Mouse (Mus musculus): ENCODE data around the gene Rnf130. TPM values are rescaled to one million over a fixed set of nuclear protein-coding genes. Genes with fewer than 3 reads are reported as not detected.

The Rnf130 gene
- polyA plus RNA-seq, 1 experiment, result 33.0 TPM

GRCm38 (mm10) chr11:50044454-50044853 is 19.3 kb downstream of the Rnf130 start:
- Histone ChIP-seq H3K27ac (ENCODE audit: control insufficient read depth, insufficient read depth, low read depth, low read length, poor library complexity) (no peak overlapping the region), H3K4me3 (replicated peaks; ENCODE audit: control insufficient read depth, low read depth, low read length) (no peak overlapping the region), H3K4me1 (ENCODE audit: control insufficient read depth, insufficient read depth, low read length) (peaks cover 3% of the 10 kb centered on the region; the same call in 1 of the 2 replicates)
- TF ChIP-seq CTCF (IDR thresholded peaks at IDR 0.05; ENCODE audit: control insufficient read depth, insufficient read depth, low read length) (no peak), POLR2A (IDR thresholded peaks at IDR 0.05; ENCODE audit: borderline replicate concordance, control insufficient read depth, low read depth, low read length) (no peak)
- 63% methylated on average over 4 of the region's 4 CpGs for WGBS

GRCm38 (mm10) chr11:50047610-50048009 is 22.5 kb downstream of the Rnf130 start:
- 15% methylated on average over 1 of the region's 1 CpGs for WGBS
- no peak overlapping the region for H3K4me3 ChIP-seq (replicated peaks; ENCODE audit: control insufficient read depth, low read depth, low read length)
- no peak for TF ChIP-seq POLR2A (IDR thresholded peaks at IDR 0.05; ENCODE audit: borderline replicate concordance, control insufficient read depth, low read depth, low read length)
- no peak for TF ChIP-seq CTCF (IDR thresholded peaks at IDR 0.05; ENCODE audit: control insufficient read depth, insufficient read depth, low read length)
- no peak overlapping the region for H3K27ac ChIP-seq (ENCODE audit: control insufficient read depth, insufficient read depth, low read depth, low read length, poor library complexity)
- H3K4me1 ChIP-seq (ENCODE audit: control insufficient read depth, insufficient read depth, low read length), result peaks cover 2% of the 10 kb centered on the region; the same call in 1 of the 2 replicates

- Histone ChIP-seq H3K4me1 (ENCODE audit: control insufficient read depth, insufficient read depth, low read length) (peaks cover 2% of the 10 kb centered on the region; the same call in 1 of the 2 replicates), H3K4me3 (replicated peaks; ENCODE audit: control insufficient read depth, low read depth, low read length) (no peak overlapping the region), H3K27ac (ENCODE audit: control insufficient read depth, insufficient read depth, low read depth, low read length, poor library complexity) (no peak overlapping the region)
- WGBS, result 83% methylated on average over 6 of the region's 6 CpGs
- TF ChIP-seq POLR2A (IDR thresholded peaks at IDR 0.05; ENCODE audit: borderline replicate concordance, control insufficient read depth, low read depth, low read length) (no peak), CTCF (IDR thresholded peaks at IDR 0.05; ENCODE audit: control insufficient read depth, insufficient read depth, low read length) (no peak)
Observed at GRCm38 (mm10) chr11:50048115-50048514, 23.0 kb downstream of the Rnf130 start.

GRCm38 (mm10) chr11:50050392-50050791 is 25.2 kb downstream of the Rnf130 start:
- peaks cover 2% of the 10 kb centered on the region; the same call in 1 of the 2 replicates for H3K4me1 ChIP-seq (ENCODE audit: control insufficient read depth, insufficient read depth, low read length)
- no peak for TF ChIP-seq CTCF (IDR thresholded peaks at IDR 0.05; ENCODE audit: control insufficient read depth, insufficient read depth, low read length)
- TF ChIP-seq POLR2A (IDR thresholded peaks at IDR 0.05; ENCODE audit: borderline replicate concordance, control insufficient read depth, low read depth, low read length), result no peak
- H3K27ac ChIP-seq (ENCODE audit: control insufficient read depth, insufficient read depth, low read depth, low read length, poor library complexity), result no peak overlapping the region
- no peak overlapping the region for H3K4me3 ChIP-seq (replicated peaks; ENCODE audit: control insufficient read depth, low read depth, low read length)
- 48% methylated on average over 6 of the region's 6 CpGs for WGBS

GRCm38 (mm10) chr11:50057713-50058112 is 32.6 kb downstream of the Rnf130 start:
- H3K27ac ChIP-seq (ENCODE audit: control insufficient read depth, insufficient read depth, low read depth, low read length, poor library complexity), result no peak overlapping the region
- H3K4me3 ChIP-seq (replicated peaks; ENCODE audit: control insufficient read depth, low read depth, low read length), result no peak overlapping the region
- TF ChIP-seq CTCF (IDR thresholded peaks at IDR 0.05; ENCODE audit: control insufficient read depth, insufficient read depth, low read length), result no peak
- no peak for TF ChIP-seq POLR2A (IDR thresholded peaks at IDR 0.05; ENCODE audit: borderline replicate concordance, control insufficient read depth, low read depth, low read length)
- 69% methylated on average over 2 of the region's 2 CpGs for WGBS
- H3K4me1 ChIP-seq (ENCODE audit: control insufficient read depth, insufficient read depth, low read length), result no peaks in the 10 kb centered on the region

- H3K4me1 ChIP-seq (ENCODE audit: control insufficient read depth, insufficient read depth, low read length), result no peaks in the 10 kb centered on the region
- WGBS, result 89% methylated on average over 6 of the region's 6 CpGs
- TF ChIP-seq POLR2A (IDR thresholded peaks at IDR 0.05; ENCODE audit: borderline replicate concordance, control insufficient read depth, low read depth, low read length) (no peak), CTCF (IDR thresholded peaks at IDR 0.05; ENCODE audit: control insufficient read depth, insufficient read depth, low read length) (no peak)
- H3K4me3 ChIP-seq (replicated peaks; ENCODE audit: control insufficient read depth, low read depth, low read length), result no peak overlapping the region
- no peak overlapping the region for H3K27ac ChIP-seq (ENCODE audit: control insufficient read depth, insufficient read depth, low read depth, low read length, poor library complexity)
Observed at GRCm38 (mm10) chr11:50058277-50058676, 33.1 kb downstream of the Rnf130 start.

- no peak overlapping the region for H3K4me3 ChIP-seq (replicated peaks; ENCODE audit: control insufficient read depth, low read depth, low read length)
- TF ChIP-seq POLR2A (IDR thresholded peaks at IDR 0.05; ENCODE audit: borderline replicate concordance, control insufficient read depth, low read depth, low read length), result no peak
- TF ChIP-seq CTCF (IDR thresholded peaks at IDR 0.05; ENCODE audit: control insufficient read depth, insufficient read depth, low read length), result no peak
- WGBS, result 85% methylated on average over 6 of the region's 6 CpGs
- H3K27ac ChIP-seq (ENCODE audit: control insufficient read depth, insufficient read depth, low read depth, low read length, poor library complexity), result no peak overlapping the region
- H3K4me1 ChIP-seq (ENCODE audit: control insufficient read depth, insufficient read depth, low read length), result no peaks in the 10 kb centered on the region
Observed at GRCm38 (mm10) chr11:50059045-50059444, 33.9 kb downstream of the Rnf130 start.

GRCm38 (mm10) chr11:50062116-50062515 is 37.0 kb downstream of the Rnf130 start:
- Histone ChIP-seq H3K4me3 (replicated peaks; ENCODE audit: control insufficient read depth, low read depth, low read length) (no peak overlapping the region), H3K27ac (ENCODE audit: control insufficient read depth, insufficient read depth, low read depth, low read length, poor library complexity) (no peak overlapping the region), H3K4me1 (ENCODE audit: control insufficient read depth, insufficient read depth, low read length) (no peaks in the 10 kb centered on the region)
- 83% methylated on average over 7 of the region's 7 CpGs for WGBS
- TF ChIP-seq POLR2A (IDR thresholded peaks at IDR 0.05; ENCODE audit: borderline replicate concordance, control insufficient read depth, low read depth, low read length) (no peak), CTCF (IDR thresholded peaks at IDR 0.05; ENCODE audit: control insufficient read depth, insufficient read depth, low read length) (no peak)

GRCm38 (mm10) chr11:50066088-50066487 is 40.9 kb downstream of the Rnf130 start:
- H3K27ac ChIP-seq (ENCODE audit: control insufficient read depth, insufficient read depth, low read depth, low read length, poor library complexity), result no peak overlapping the region
- 70% methylated on average over 2 of the region's 2 CpGs for WGBS

More at GRCm38 (mm10) chr11:50066088-50066487, 40.9 kb downstream of the Rnf130 start:
- Histone ChIP-seq H3K4me1 (ENCODE audit: control insufficient read depth, insufficient read depth, low read length) (no peaks in the 10 kb centered on the region), H3K4me3 (replicated peaks; ENCODE audit: control insufficient read depth, low read depth, low read length) (no peak overlapping the region)
- no peak for TF ChIP-seq CTCF (IDR thresholded peaks at IDR 0.05; ENCODE audit: control insufficient read depth, insufficient read depth, low read length)
